Mouse (Mus musculus): ENCODE data around the gene Col4a1.

DNA sequence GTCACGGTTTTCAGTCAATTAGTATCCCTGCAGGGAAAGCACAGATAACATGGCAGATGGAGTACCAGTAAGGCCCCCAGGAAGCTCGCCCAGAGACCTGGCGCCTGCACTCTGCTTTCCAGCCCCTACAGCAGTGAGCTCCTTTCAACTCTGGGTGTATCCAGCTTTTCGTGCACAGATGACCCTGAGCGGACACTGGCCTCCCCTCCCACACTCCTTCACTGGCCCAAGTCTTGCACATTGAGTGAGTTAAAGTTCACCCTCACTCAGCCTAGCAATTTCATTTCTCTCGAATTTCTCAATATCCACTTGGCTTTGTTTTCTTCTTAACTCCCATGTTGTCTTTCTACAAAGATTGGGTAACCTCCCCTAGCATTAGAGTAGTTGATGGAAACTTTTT, 24.3 kb downstream of the Col4a1 start:
- no peak for TF ChIP-seq POLR2A (IDR thresholded peaks at IDR 0.05; ENCODE audit: borderline replicate concordance, insufficient read depth, low read length)
- TF ChIP-seq CTCF (IDR thresholded peaks at IDR 0.05; ENCODE audit: borderline replicate concordance, insufficient read depth, low read depth, low read length) = no peak
